Mouse (Mus musculus) CH12.LX (cell line): ENCODE results near the gene Ibtk. TPM values are rescaled to one million over a fixed set of nuclear protein-coding genes. Genes with fewer than 3 reads are reported as not detected.

Experiments
- DNase-seq: peaks from one replicate; pipeline ENCODE4 v3.0.0-alpha.2; 2013; ENCODE audit errors: extremely low read depth
- H3K27ac ChIP-seq: 2 replicates; pipeline ENCODE4 v1.5.1; 2012; ENCODE audit warnings: low read depth, mild to moderate bottlenecking, control low read depth, moderate library complexity; ENCODE audit not compliant: insufficient read depth
- H3K27me3 ChIP-seq: replicated peaks from 2 replicates; pipeline ENCODE3; 2012; ENCODE audit warnings: inconsistent platforms
- H3K36me3 ChIP-seq, 2 experiments: replicated peaks in 1 of 2; 2 replicates each; pipeline versions ENCODE3 to v1.6.1; 2012; ENCODE audit warnings: inconsistent platforms in 1 of 2, low read length in 1 of 2, mild to moderate bottlenecking in 1 of 2, mixed read lengths in 1 of 2, moderate library complexity in 1 of 2; ENCODE audit not compliant: control insufficient read depth in 1 of 2, insufficient read depth in 1 of 2
- H3K4me1 ChIP-seq, 2 experiments: 2 replicates each; pipeline ENCODE4 v1.6.1; 2012; ENCODE audit warnings: inconsistent platforms in 1 of 2, moderate library complexity in 1 of 2; ENCODE audit not compliant: insufficient read depth in 2 of 2, control insufficient read depth in 1 of 2
- H3K4me2 ChIP-seq: 2 replicates; pipeline ENCODE4 v1.6.1; 2012; ENCODE audit warnings: low read depth, mild to moderate bottlenecking, control low read depth; ENCODE audit not compliant: poor library complexity, insufficient read depth, severe bottlenecking
- H3K4me3 ChIP-seq, 3 experiments: fragments of 150-350 bp in 1 of 3; sonication (generic) in 1 of 3; replicated peaks in 1 of 3; 2 replicates each; pipeline versions ENCODE3 to v1.5.1; 2011 to 2012; ENCODE audit warnings: low read depth in 2 of 3, low read length in 2 of 3, mild to moderate bottlenecking in 2 of 3, moderate library complexity in 2 of 3, control low read depth in 1 of 3, improper control_type of control experiment in 1 of 3, inconsistent platforms in 1 of 3, mixed read lengths in 1 of 3; ENCODE audit not compliant: poor library complexity in 1 of 3
- H3K79me2 ChIP-seq: replicated peaks from 2 replicates; pipeline ENCODE4 v1.6.1; 2012; ENCODE audit warnings: mild to moderate bottlenecking, moderate library complexity; ENCODE audit not compliant: control insufficient read depth, poor library complexity, insufficient read depth, severe bottlenecking; ENCODE audit errors: extremely low read depth
- H3K9ac ChIP-seq: 2 replicates; pipeline ENCODE4 v1.6.1; 2012; ENCODE audit warnings: low read depth, mild to moderate bottlenecking, control low read depth, moderate library complexity; ENCODE audit not compliant: insufficient read depth
- H3K9me3 ChIP-seq: replicated peaks from 2 replicates; pipeline ENCODE3; 2012; ENCODE audit warnings: low read length, inconsistent platforms, mixed read lengths
- CHD1 ChIP-seq: IDR thresholded peaks from 2 replicates; pipeline ENCODE4 v1.6.1; 2012; ENCODE audit warnings: low read depth, low read length, improper control_type of control experiment, inconsistent platforms
- CTCF ChIP-seq, 2 experiments: IDR thresholded peaks in 1 of 2; conservative IDR thresholded peaks in 1 of 2; 2 replicates each; pipeline ENCODE4 v1.5.1; 2011 to 2012; ENCODE audit warnings: low read depth in 2 of 2, low read length in 2 of 2, improper control_type of control experiment in 1 of 2, inconsistent platforms in 1 of 2, mild to moderate bottlenecking in 1 of 2, moderate library complexity in 1 of 2
- E2F4 ChIP-seq: IDR thresholded peaks from 2 replicates; pipeline ENCODE4 v1.6.1; 2011; ENCODE audit warnings: low read depth, low read length, improper control_type of control experiment; ENCODE audit not compliant: insufficient replicate concordance
- GABPA ChIP-seq: IDR thresholded peaks from 2 replicates; pipeline ENCODE4 v1.6.1; 2012; ENCODE audit warnings: low read depth, low read length, improper control_type of control experiment, inconsistent platforms; ENCODE audit not compliant: insufficient replicate concordance
- HCFC1 ChIP-seq: IDR thresholded peaks from 2 replicates; pipeline ENCODE4 v1.6.1; 2012; ENCODE audit warnings: low read depth, mild to moderate bottlenecking, inconsistent platforms, low read length, improper control_type of control experiment
- JUN ChIP-seq: IDR thresholded peaks from 2 replicates; pipeline ENCODE4 v1.6.1; 2011; ENCODE audit warnings: low read depth, mild to moderate bottlenecking, low read length, improper control_type of control experiment, moderate library complexity; ENCODE audit not compliant: insufficient read depth
- KAT2A ChIP-seq: IDR thresholded peaks from 2 replicates; pipeline ENCODE4 v1.6.1; 2012; ENCODE audit warnings: low read length, improper control_type of control experiment, inconsistent platforms; ENCODE audit not compliant: insufficient replicate concordance
- MEF2A ChIP-seq: IDR thresholded peaks from 2 replicates; pipeline ENCODE4 v1.6.1; 2014; ENCODE audit warnings: low read depth, mild to moderate bottlenecking, inconsistent platforms, low read length, improper control_type of control experiment, borderline replicate concordance
- MXI1 ChIP-seq: IDR thresholded peaks from 2 replicates; pipeline ENCODE4 v1.6.1; 2011; ENCODE audit warnings: mild to moderate bottlenecking, low read depth, low read length, improper control_type of control experiment
- MYC ChIP-seq: IDR thresholded peaks from 2 replicates; pipeline ENCODE4 v1.6.1; 2011; ENCODE audit warnings: low read depth, mild to moderate bottlenecking, improper control_type of control experiment, low read length
- POLR2A ChIP-seq: IDR thresholded peaks from 2 replicates; pipeline ENCODE4 v1.6.1; 2011; ENCODE audit warnings: low read depth, mild to moderate bottlenecking, improper control_type of control experiment, low read length
- POLR2AphosphoS2 ChIP-seq: IDR thresholded peaks from 2 replicates; pipeline ENCODE4 v1.6.1; 2011; ENCODE audit warnings: low read depth, low read length, improper control_type of control experiment
- RAD21 ChIP-seq: IDR thresholded peaks from 2 replicates; pipeline ENCODE4 v1.6.1; 2011; ENCODE audit warnings: low read depth, mild to moderate bottlenecking, low read length, improper control_type of control experiment, moderate library complexity
- TCF12 ChIP-seq: IDR thresholded peaks from 2 replicates; pipeline ENCODE4 v1.6.1; 2014; ENCODE audit warnings: low read depth, mild to moderate bottlenecking, inconsistent platforms, low read length, improper control_type of control experiment
- UBTF ChIP-seq: IDR thresholded peaks from 2 replicates; pipeline ENCODE4 v1.6.1; 2012; ENCODE audit warnings: low read depth, mild to moderate bottlenecking, inconsistent platforms, low read length, improper control_type of control experiment, moderate library complexity
- USF2 ChIP-seq: conservative IDR thresholded peaks from 2 replicates; pipeline ENCODE4 v1.6.1; 2011; ENCODE audit warnings: low read depth, low read length, improper control_type of control experiment
- ZC3H11A ChIP-seq: IDR thresholded peaks from 2 replicates; pipeline ENCODE4 v1.6.1; 2012; ENCODE audit warnings: low read depth, mild to moderate bottlenecking, inconsistent platforms, low read length, improper control_type of control experiment
- ZKSCAN1 ChIP-seq: IDR thresholded peaks from 2 replicates; pipeline ENCODE4 v1.6.1; 2012; ENCODE audit warnings: low read depth, inconsistent platforms, low read length, improper control_type of control experiment, borderline replicate concordance
- ZMIZ1 ChIP-seq: IDR thresholded peaks from 2 replicates; pipeline ENCODE4 v1.6.1; 2012; ENCODE audit warnings: low read depth, mild to moderate bottlenecking, inconsistent platforms, low read length, improper control_type of control experiment
- dilution Hi-C: fragments of 300-500 bp; cut with MboI; formaldehyde crosslinking; loops from 2 replicates; pipeline ENCODE4 v1.14.3; 2020; ENCODE audit warnings: low sequenced_read_pairs; ENCODE audit not compliant: extremely low pct_unique_long_range_greater_than_20kb, extremely low pct_ligation_motif_present
- in situ Hi-C: fragments of 300-500 bp; cut with MboI; formaldehyde crosslinking; loops from 3 replicates; pipeline ENCODE4 v1.14.3; 2019; ENCODE audit warnings: low sequenced_read_pairs, low pct_ligation_motif_present, low pct_unique_long_range_greater_than_20kb, mixed read lengths
- polyA plus RNA-seq: library from polyadenylated mRNA; unstranded; fragments of >175 nt; gene quantifications from 2 replicates; pipeline ENCODE4 v1.2.1, GENCODE M21; 2012; ENCODE audit warnings: low read depth; ENCODE audit not compliant: insufficient read length
- total RNA-seq, 2 experiments: library from RNA; depleted of rRNA; stranded (reverse); fragments of 300-350 nt in 1 of 2; fragments of >200 nt in 1 of 2; gene quantifications; 2 replicates each; pipeline ENCODE4 v1.2.3; 2012 to 2014

Gene Ibtk
- total and polyA plus RNA-seq, 3 experiments: 34.2 to 41.3 (median 40.6) TPM

GRCm38 (mm10) chr9:85695606-85696005 lies 53.5 kb downstream of the Ibtk start:
- no peak overlapping the region for H3K4me2 ChIP-seq
- H3K9ac ChIP-seq: no peak overlapping the region
- no peaks in the 10 kb centered on the region for H3K27me3 ChIP-seq
- no peaks in the 10 kb centered on the region for H3K9me3 ChIP-seq
- H3K4me1 ChIP-seq: peaks cover 0 to 17% of the 10 kb centered on the region in 2 experiments; a peak in 2 of 4 replicates
- DNase-seq: no peak
- dilution Hi-C loops (no loop called here), in situ Hi-C loops (no loop called here)
- peaks cover 18 to 61% of the 10 kb centered on the region in 2 experiments for H3K36me3 ChIP-seq
- no peak for TF ChIP-seq POLR2AphosphoS2
- no peak for TF ChIP-seq HCFC1
- TF ChIP-seq MYC: no peak
- no peak for TF ChIP-seq ZMIZ1
- no peak for TF ChIP-seq POLR2A
- H3K4me3 ChIP-seq: no peak overlapping the region
- no peak overlapping the region for H3K27ac ChIP-seq
- H3K79me2 ChIP-seq: 0 out of 2 replicates have a peak, but pooled peaks cover 2% of the 10 kb centered on the region

- H3K27me3 ChIP-seq: no peaks in the 10 kb centered on the region
- no peak overlapping the region for H3K27ac ChIP-seq
- peaks cover 35 to 73% of the 10 kb centered on the region in 2 experiments for H3K36me3 ChIP-seq
- TF ChIP-seq MEF2A (no peak), CTCF (conservative IDR thresholded peaks at IDR 0.05 in 1 of 2, IDR thresholded peaks at IDR 0.05 in 1 of 2; ENCODE audit: low read depth in 2 of 2, low read length in 2 of 2) (peak in 1 of 2 experiments; percentile 37; a peak in 1 of 4 replicates), RAD21 (peak; percentile 26)
- H3K4me3 ChIP-seq: no peak overlapping the region
- H3K9ac ChIP-seq: no peak overlapping the region
- peak; percentile 15 for DNase-seq
- peaks cover 0 to 17% of the 10 kb centered on the region in 2 experiments; a peak in 2 of 4 replicates for H3K4me1 ChIP-seq
- H3K4me2 ChIP-seq: no peak overlapping the region
- no peaks in the 10 kb centered on the region for H3K79me2 ChIP-seq
- H3K9me3 ChIP-seq: no peaks in the 10 kb centered on the region
- in situ Hi-C loops: no loop called here
- dilution Hi-C loops: no loop called here
Observed at GRCm38 (mm10) chr9:85693231-85694116, 55.7 kb downstream of the Ibtk start.

GRCm38 (mm10) chr9:85685010-85685409 lies 64.1 kb downstream of the Ibtk start:
- H3K4me2 ChIP-seq: no peak overlapping the region
- H3K36me3 ChIP-seq: peaks cover 22 to 40% of the 10 kb centered on the region in 2 experiments
- H3K9ac ChIP-seq: no peak overlapping the region
- DNase-seq: peak; percentile 16
- H3K27ac ChIP-seq: no peak overlapping the region
- peaks cover 0 to 12% of the 10 kb centered on the region in 2 experiments; a peak in 3 of 4 replicates for H3K4me1 ChIP-seq
- in situ Hi-C loops: no loop called here
- TF ChIP-seq MXI1 (no peak), USF2 (no peak), KAT2A (no peak), ZKSCAN1 (no peak), RAD21 (peak; percentile 39), MYC (no peak), GABPA (no peak), CTCF (conservative IDR thresholded peaks at IDR 0.05 in 1 of 2, IDR thresholded peaks at IDR 0.05 in 1 of 2; ENCODE audit: low read depth in 2 of 2, low read length in 2 of 2) (peak; percentile 51), CHD1 (no peak), UBTF (no peak), ZC3H11A (no peak), JUN (no peak), TCF12 (no peak), MEF2A (no peak), E2F4 (no peak)
- H3K27me3 ChIP-seq: no peaks in the 10 kb centered on the region
- no peak overlapping the region for H3K4me3 ChIP-seq
- dilution Hi-C loops: no loop called here
- no peaks in the 10 kb centered on the region for H3K79me2 ChIP-seq
- peaks cover 3% of the 10 kb centered on the region for H3K9me3 ChIP-seq
